Mouse (Mus musculus): ENCODE measurements at regions not wholly inside any gene's neighbourhood (a gene's known extent, or its start where the extent isn't known, plus 50 kb on each side); places are given as distances from the start of the nearest gene placed in this dataset.

DNA sequence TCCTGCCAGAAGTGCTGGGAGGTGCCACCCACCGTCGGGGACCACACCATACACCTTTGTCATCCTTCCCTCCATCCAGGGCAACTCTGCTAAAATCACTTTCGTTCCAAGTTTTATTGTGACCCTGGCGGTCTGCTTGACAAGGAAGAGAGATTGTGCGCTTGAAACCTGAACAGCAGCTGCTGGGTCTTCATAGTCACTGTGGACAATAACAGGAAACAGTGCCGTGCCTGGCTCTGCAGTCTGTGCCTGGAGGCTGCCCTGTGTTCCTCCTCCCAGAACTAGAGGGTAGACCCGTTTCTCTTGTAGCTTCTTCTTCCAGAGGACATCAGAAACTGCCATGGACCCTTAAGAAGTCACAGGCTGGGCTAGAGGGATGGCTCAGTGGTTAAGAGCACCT, 152.2 kb upstream of the Nfe2l3 start:
- Histone ChIP-seq H3K4me1 (ENCODE audit: control insufficient read depth, insufficient read depth, insufficient read length) (no peaks in the 10 kb centered on the region), H3K4me3 (ENCODE audit: extremely low read depth, insufficient read depth, insufficient read length) (no peak overlapping the region), H3K36me3 (ENCODE audit: control insufficient read depth, insufficient read depth, low read length) (no peaks in the 10 kb centered on the region), H3K27ac (ENCODE audit: insufficient read depth, low read length) (no peak overlapping the region), H3K27me3 (ENCODE audit: control insufficient read depth, insufficient read depth, low read length) (no peaks in the 10 kb centered on the region)
- DNase-seq (ENCODE audit: low read depth in 1 of 2, low spot score in 2 of 2): no peak
- TF ChIP-seq POLR2A (IDR thresholded peaks at IDR 0.05; ENCODE audit: low read depth, low read length) (no peak), CTCF (IDR thresholded peaks at IDR 0.05; ENCODE audit: extremely low read depth, insufficient read depth, insufficient read length, insufficient replicate concordance) (no peak)
- WGBS: 12% methylated on average over 7 of the region's 7 CpGs

- Histone ChIP-seq H3K4me3 (ENCODE audit: extremely low read depth, insufficient read depth, insufficient read length) (no peak overlapping the region), H3K27ac (ENCODE audit: insufficient read depth, low read length) (no peak overlapping the region), H3K4me1 (ENCODE audit: control insufficient read depth, insufficient read depth, insufficient read length) (no peaks in the 10 kb centered on the region), H3K27me3 (ENCODE audit: control insufficient read depth, insufficient read depth, low read length) (no peaks in the 10 kb centered on the region), H3K36me3 (ENCODE audit: control insufficient read depth, insufficient read depth, low read length) (no peaks in the 10 kb centered on the region)
- DNase-seq (ENCODE audit: low read depth in 1 of 2, low spot score in 2 of 2): no peak
- WGBS: 88% methylated on average over 11 of the region's 11 CpGs
- no peak for TF ChIP-seq CTCF (IDR thresholded peaks at IDR 0.05; ENCODE audit: extremely low read depth, insufficient read depth, insufficient read length, insufficient replicate concordance)
- no peak for TF ChIP-seq POLR2A (IDR thresholded peaks at IDR 0.05; ENCODE audit: low read depth, low read length)
These were observed 148.4 kb upstream of the Nfe2l3 start for GRCm38 (mm10) chr6:51283916-51284706.

DNA sequence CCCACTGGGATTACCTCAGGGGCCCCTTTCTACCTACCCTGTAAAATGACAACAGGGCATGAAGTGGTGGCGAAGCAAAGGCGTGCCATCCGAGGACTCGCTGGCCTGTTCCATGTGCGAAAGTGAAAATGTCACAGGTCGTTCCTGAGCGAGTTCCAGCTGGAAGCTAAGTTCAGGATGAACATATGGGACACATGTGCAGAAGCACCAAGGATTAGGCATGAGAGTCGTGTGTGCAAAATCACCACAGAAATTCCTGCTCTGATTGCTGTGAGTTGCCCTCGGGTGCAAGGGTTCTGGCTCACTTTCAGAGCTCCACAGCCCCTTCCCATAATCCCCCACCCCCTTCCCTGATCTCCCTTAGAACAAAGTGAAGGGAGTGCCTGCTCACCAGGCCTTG, 147.6 kb upstream of the Nfe2l3 start:
- Histone ChIP-seq H3K36me3 (ENCODE audit: control insufficient read depth, insufficient read depth, low read length) (no peaks in the 10 kb centered on the region), H3K27me3 (ENCODE audit: control insufficient read depth, insufficient read depth, low read length) (no peaks in the 10 kb centered on the region), H3K27ac (ENCODE audit: insufficient read depth, low read length) (no peak overlapping the region), H3K4me3 (ENCODE audit: extremely low read depth, insufficient read depth, insufficient read length) (no peak overlapping the region), H3K4me1 (ENCODE audit: control insufficient read depth, insufficient read depth, insufficient read length) (no peaks in the 10 kb centered on the region)
- 89% methylated on average over 9 of the region's 9 CpGs for WGBS
- DNase-seq (ENCODE audit: low read depth in 1 of 2, low spot score in 2 of 2): no peak
- no peak for TF ChIP-seq POLR2A (IDR thresholded peaks at IDR 0.05; ENCODE audit: low read depth, low read length)
- TF ChIP-seq CTCF (IDR thresholded peaks at IDR 0.05; ENCODE audit: extremely low read depth, insufficient read depth, insufficient read length, insufficient replicate concordance): no peak

DNA sequence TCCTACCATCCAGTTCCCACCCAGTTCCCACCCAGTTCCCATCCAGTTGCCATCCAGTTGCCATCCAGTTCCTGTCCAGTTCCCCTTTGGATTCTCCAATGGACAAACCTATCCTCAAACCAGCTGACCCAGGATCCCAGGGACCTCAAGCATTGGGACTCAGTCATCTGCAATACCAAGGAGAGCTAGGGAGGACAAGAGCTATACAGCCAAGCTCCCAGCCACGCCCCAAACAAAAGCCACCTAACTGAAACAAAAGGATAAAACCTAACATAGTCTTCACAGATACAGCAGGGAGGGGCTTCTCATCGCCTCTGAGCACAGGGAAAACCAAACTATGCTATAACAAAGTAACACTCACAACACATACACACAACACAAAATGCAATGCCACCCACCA, 145.6 kb upstream of the Nfe2l3 start:
- no peaks in the 10 kb centered on the region for H3K4me1 ChIP-seq (ENCODE audit: control insufficient read depth, insufficient read depth, insufficient read length)
- no peaks in the 10 kb centered on the region for H3K36me3 ChIP-seq (ENCODE audit: control insufficient read depth, insufficient read depth, low read length)
- TF ChIP-seq CTCF (IDR thresholded peaks at IDR 0.05; ENCODE audit: extremely low read depth, insufficient read depth, insufficient read length, insufficient replicate concordance) (no peak), POLR2A (IDR thresholded peaks at IDR 0.05; ENCODE audit: low read depth, low read length) (no peak)
- H3K27ac ChIP-seq (ENCODE audit: insufficient read depth, low read length): no peak overlapping the region
- no peak for DNase-seq (ENCODE audit: low read depth in 1 of 2, low spot score in 2 of 2)
- WGBS: 72% methylated on average over 2 of the region's 2 CpGs
- no peaks in the 10 kb centered on the region for H3K27me3 ChIP-seq (ENCODE audit: control insufficient read depth, insufficient read depth, low read length)
- no peak overlapping the region for H3K4me3 ChIP-seq (ENCODE audit: extremely low read depth, insufficient read depth, insufficient read length)

DNA sequence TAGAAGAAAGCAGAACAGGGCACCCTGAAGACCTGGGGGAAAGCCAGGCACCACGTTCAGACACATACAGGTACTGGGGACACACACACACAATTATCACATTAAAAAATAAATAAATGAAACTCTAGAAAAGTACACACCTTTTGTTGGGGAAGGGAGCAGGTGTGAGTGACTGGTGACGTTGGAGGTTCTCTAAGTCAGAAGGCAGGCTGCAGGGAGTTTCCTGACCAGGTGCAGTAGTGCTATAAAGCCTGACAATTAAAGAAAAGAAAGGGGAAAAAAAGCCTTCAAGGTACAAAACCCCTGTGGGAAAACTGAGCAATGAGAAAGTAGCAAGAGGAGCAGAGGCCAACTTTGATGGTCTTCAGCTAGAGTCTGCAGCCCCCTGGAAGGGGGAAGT, 145.1 kb upstream of the Nfe2l3 start:
- no peak overlapping the region for H3K27ac ChIP-seq (ENCODE audit: insufficient read depth, low read length)
- no peaks in the 10 kb centered on the region for H3K36me3 ChIP-seq (ENCODE audit: control insufficient read depth, insufficient read depth, low read length)
- no peaks in the 10 kb centered on the region for H3K27me3 ChIP-seq (ENCODE audit: control insufficient read depth, insufficient read depth, low read length)
- H3K4me3 ChIP-seq (ENCODE audit: extremely low read depth, insufficient read depth, insufficient read length): no peak overlapping the region
- no peaks in the 10 kb centered on the region for H3K4me1 ChIP-seq (ENCODE audit: control insufficient read depth, insufficient read depth, insufficient read length)
- 35% methylated on average over 2 of the region's 2 CpGs for WGBS
- no peak for DNase-seq (ENCODE audit: low read depth in 1 of 2, low spot score in 2 of 2)
- TF ChIP-seq CTCF (IDR thresholded peaks at IDR 0.05; ENCODE audit: extremely low read depth, insufficient read depth, insufficient read length, insufficient replicate concordance) (no peak), POLR2A (IDR thresholded peaks at IDR 0.05; ENCODE audit: low read depth, low read length) (no peak)

DNA sequence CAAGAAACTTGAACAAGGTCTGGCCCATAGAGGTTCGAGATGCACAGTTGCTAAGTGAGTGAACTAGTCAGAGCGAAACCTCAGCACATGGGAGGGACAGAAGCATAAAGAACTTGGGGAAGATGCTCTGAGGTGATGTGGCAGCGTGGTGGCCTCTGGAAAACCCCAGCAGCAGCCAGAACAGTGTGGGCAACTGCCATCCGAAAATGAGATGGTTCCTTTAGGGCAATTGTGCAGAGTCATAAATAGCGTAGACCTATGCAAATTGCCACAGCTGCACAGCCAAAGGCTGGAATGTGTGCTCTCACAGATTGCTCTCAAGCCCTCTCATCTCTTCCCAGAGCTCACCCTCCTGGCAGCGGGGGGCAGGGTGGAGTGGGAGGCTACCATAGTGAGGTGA, 144.7 kb upstream of the Nfe2l3 start:
- Histone ChIP-seq H3K4me1 (ENCODE audit: control insufficient read depth, insufficient read depth, insufficient read length) (no peaks in the 10 kb centered on the region), H3K36me3 (ENCODE audit: control insufficient read depth, insufficient read depth, low read length) (no peaks in the 10 kb centered on the region), H3K4me3 (ENCODE audit: extremely low read depth, insufficient read depth, insufficient read length) (no peak overlapping the region), H3K27me3 (ENCODE audit: control insufficient read depth, insufficient read depth, low read length) (no peaks in the 10 kb centered on the region), H3K27ac (ENCODE audit: insufficient read depth, low read length) (no peak overlapping the region)
- no peak for DNase-seq (ENCODE audit: low read depth in 1 of 2, low spot score in 2 of 2)
- no peak for TF ChIP-seq CTCF (IDR thresholded peaks at IDR 0.05; ENCODE audit: extremely low read depth, insufficient read depth, insufficient read length, insufficient replicate concordance)
- no peak for TF ChIP-seq POLR2A (IDR thresholded peaks at IDR 0.05; ENCODE audit: low read depth, low read length)
- 27% methylated on average over 6 of the region's 6 CpGs for WGBS

DNA sequence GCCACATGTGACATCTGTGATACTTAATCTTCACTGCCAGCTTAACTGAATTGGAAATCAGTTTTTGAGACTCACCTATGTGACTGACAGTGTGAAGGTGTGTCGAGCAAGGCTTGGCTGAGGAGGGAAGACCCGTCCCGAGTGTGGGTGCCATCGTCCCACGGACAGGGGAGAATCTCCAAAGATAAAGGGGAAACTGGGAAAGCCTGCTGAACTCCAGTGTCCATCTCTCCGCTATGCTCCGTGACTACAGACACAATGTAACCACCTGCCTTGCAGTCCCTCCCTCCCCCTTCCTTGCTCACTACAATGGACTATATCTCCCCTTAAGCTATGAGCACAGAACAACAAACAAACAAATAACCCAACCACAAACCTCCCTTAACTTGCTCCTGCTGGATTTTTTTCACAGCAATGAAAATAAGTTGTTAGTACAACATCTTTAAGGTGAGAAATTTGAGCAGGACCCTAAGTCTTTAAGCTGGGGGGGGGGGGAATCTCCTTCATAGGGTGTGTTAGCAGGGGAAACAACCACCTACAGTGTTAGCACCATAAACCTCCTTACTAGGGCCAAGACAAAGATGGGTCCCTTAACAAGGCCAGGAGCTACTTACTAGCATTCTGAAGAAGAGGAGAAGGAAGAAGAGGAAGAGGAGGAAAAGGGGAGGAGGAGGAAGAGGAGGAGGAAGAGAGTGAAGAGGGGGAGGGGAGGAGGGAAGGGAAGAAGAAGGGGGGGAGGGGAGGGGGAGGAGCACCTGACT, 144.0 kb upstream of the Nfe2l3 start:
- no peak overlapping the region for H3K27ac ChIP-seq (ENCODE audit: insufficient read depth, low read length)
- DNase-seq (ENCODE audit: low read depth in 1 of 2, low spot score in 2 of 2): no peak
- no peak overlapping the region for H3K4me3 ChIP-seq (ENCODE audit: extremely low read depth, insufficient read depth, insufficient read length)
- no peaks in the 10 kb centered on the region for H3K36me3 ChIP-seq (ENCODE audit: control insufficient read depth, insufficient read depth, low read length)
- no peaks in the 10 kb centered on the region for H3K4me1 ChIP-seq (ENCODE audit: control insufficient read depth, insufficient read depth, insufficient read length)
- 86% methylated on average over 7 of the region's 7 CpGs for WGBS
- H3K27me3 ChIP-seq (ENCODE audit: control insufficient read depth, insufficient read depth, low read length): no peaks in the 10 kb centered on the region
- no peak for TF ChIP-seq CTCF (IDR thresholded peaks at IDR 0.05; ENCODE audit: extremely low read depth, insufficient read depth, insufficient read length, insufficient replicate concordance)
- TF ChIP-seq POLR2A (IDR thresholded peaks at IDR 0.05; ENCODE audit: low read depth, low read length): no peak
